Mouse (Mus musculus): ENCODE results near the gene Evc2.

Gene Evc2

GRCm38 (mm10) chr5:37338288-37338687 lies at the start of gene Evc2:
Gene Evc2 (plus strand): TSS chr5:37338499.
- peak; percentile 82 to 87 for DNase-seq (ENCODE audit: low spot score in 2 of 2)

- peak; percentile 48 to 76 for DNase-seq (ENCODE audit: low spot score in 2 of 2)
These were observed 49.1 kb upstream of the Evc2 start for GRCm38 (mm10) chr5:37289236-37289635.

- peak in 1 of 2 experiments; percentile 54 for DNase-seq (ENCODE audit: low spot score in 2 of 2)
These were observed 47.3 kb upstream of the Evc2 start for GRCm38 (mm10) chr5:37290983-37291382.

GRCm38 (mm10) chr5:37296717-37297116 lies 41.6 kb upstream of the Evc2 start:
- no peak for DNase-seq (ENCODE audit: low spot score in 2 of 2)

- no peak for DNase-seq (ENCODE audit: low spot score in 2 of 2)
These were observed 39.9 kb upstream of the Evc2 start for GRCm38 (mm10) chr5:37298370-37298769.

- DNase-seq (ENCODE audit: low spot score in 2 of 2): no peak
These were observed 28.3 kb upstream of the Evc2 start for GRCm38 (mm10) chr5:37310026-37310425.

GRCm38 (mm10) chr5:37312980-37313722 lies 25.1 kb upstream of the Evc2 start:
- no peak for DNase-seq (ENCODE audit: low spot score in 2 of 2)

- no peak for DNase-seq (ENCODE audit: low spot score in 2 of 2)
These were observed 19.6 kb upstream of the Evc2 start for GRCm38 (mm10) chr5:37318715-37319114.

- peak in 1 of 2 experiments; percentile 71 for DNase-seq (ENCODE audit: low spot score in 2 of 2)
These were observed 18.1 kb upstream of the Evc2 start for GRCm38 (mm10) chr5:37320174-37320573.

GRCm38 (mm10) chr5:37320761-37321160 lies 17.5 kb upstream of the Evc2 start:
- no peak for DNase-seq (ENCODE audit: low spot score in 2 of 2)

- DNase-seq (ENCODE audit: low spot score in 2 of 2): no peak
These were observed 11.6 kb upstream of the Evc2 start for GRCm38 (mm10) chr5:37326675-37327074.

- DNase-seq (ENCODE audit: low spot score in 2 of 2): no peak
These were observed 7.7 kb upstream of the Evc2 start for GRCm38 (mm10) chr5:37330449-37331132.

GRCm38 (mm10) chr5:37331133-37331505 lies 7.2 kb upstream of the Evc2 start:
- DNase-seq (ENCODE audit: low spot score in 2 of 2): no peak

- DNase-seq (ENCODE audit: low spot score in 2 of 2): no peak
These were observed 6.2 kb upstream of the Evc2 start for GRCm38 (mm10) chr5:37332066-37332465.

- no peak for DNase-seq (ENCODE audit: low spot score in 2 of 2)
These were observed 3.2 kb upstream of the Evc2 start for GRCm38 (mm10) chr5:37335061-37335460.

- DNase-seq (ENCODE audit: low spot score in 2 of 2): peak; percentile 26 to 61
These were observed 1.7 kb upstream of the Evc2 start, which contains the start of gene Evc for GRCm38 (mm10) chr5:37336485-37337105. Gene Evc (minus strand): TSS chr5:37336894.

- DNase-seq (ENCODE audit: low spot score in 2 of 2): no peak
These were observed 603 bp upstream of the Evc2 start for GRCm38 (mm10) chr5:37337696-37338095.

- DNase-seq (ENCODE audit: low spot score in 2 of 2): no peak
These were observed 5.7 kb downstream of the Evc2 start for GRCm38 (mm10) chr5:37343962-37344361.

GRCm38 (mm10) chr5:37351791-37352190 lies 13.5 kb downstream of the Evc2 start:
- DNase-seq (ENCODE audit: low spot score in 2 of 2): no peak

GRCm38 (mm10) chr5:37354385-37354784 lies 16.1 kb downstream of the Evc2 start:
- DNase-seq (ENCODE audit: low spot score in 2 of 2): peak; percentile 51 to 65

GRCm38 (mm10) chr5:37356027-37356426 lies 17.7 kb downstream of the Evc2 start:
- DNase-seq (ENCODE audit: low spot score in 2 of 2): no peak

- DNase-seq (ENCODE audit: low spot score in 2 of 2): no peak
These were observed 24.3 kb downstream of the Evc2 start for GRCm38 (mm10) chr5:37362618-37363017.

- no peak for DNase-seq (ENCODE audit: low spot score in 2 of 2)
These were observed 25.0 kb downstream of the Evc2 start for GRCm38 (mm10) chr5:37363284-37363683.
